Mouse (Mus musculus) WW6 (cell line): Measurements from ENCODE around the gene Ugt1a10.
"Not testable (repeated sequence)": the region's sequence is repeated elsewhere in the genome, so short reads cannot be mapped to it uniquely, and the experiment has no call there.

Experiments
- DNase-seq: peaks from one replicate; pipeline ENCODE4 v3.0.0-alpha.2; 2013; ENCODE audit warnings: low read depth, low spot score

Ugt1a10 gene

GRCm38 (mm10) chr1:88214462-88214952, 159.3 kb downstream of the Ugt1a10 start:
- DNase-seq, result no peak

- DNase-seq, result no peak
Observed at GRCm38 (mm10) chr1:88215466-88216380, 160.5 kb downstream of the Ugt1a10 start.

GRCm38 (mm10) chr1:88216551-88216950, 161.4 kb downstream of the Ugt1a10 start:
- no peak for DNase-seq

GRCm38 (mm10) chr1:88217144-88217543, 162.0 kb downstream of the Ugt1a10 start:
- no peak for DNase-seq

GRCm38 (mm10) chr1:88217576-88217975, 162.4 kb downstream of the Ugt1a10 start:
- peak; percentile 4 for DNase-seq

- peak; percentile 5 for DNase-seq
Observed at GRCm38 (mm10) chr1:88218051-88218450, 162.9 kb downstream of the Ugt1a10 start.

GRCm38 (mm10) chr1:88218591-88218990, 163.4 kb downstream of the Ugt1a10 start:
- no peak for DNase-seq

GRCm38 (mm10) chr1:88219054-88219453, 163.9 kb downstream of the Ugt1a10 start:
- no peak for DNase-seq

- no peak for DNase-seq
Observed at GRCm38 (mm10) chr1:88220336-88220735, 165.1 kb downstream of the Ugt1a10 start.

- DNase-seq, result no peak
Observed at GRCm38 (mm10) chr1:88222216-88222615, 167.0 kb downstream of the Ugt1a10 start.

GRCm38 (mm10) chr1:88223011-88223515, 167.9 kb downstream of the Ugt1a10 start:
- not testable (repeated sequence) for DNase-seq

- DNase-seq, result no peak
Observed at GRCm38 (mm10) chr1:88223591-88223990, 168.4 kb downstream of the Ugt1a10 start.

GRCm38 (mm10) chr1:88224029-88224776, 169.0 kb downstream of the Ugt1a10 start:
- no peak for DNase-seq

GRCm38 (mm10) chr1:88225301-88225700, 170.1 kb downstream of the Ugt1a10 start:
- DNase-seq, result not testable (repeated sequence)

- DNase-seq, result no peak
Observed at GRCm38 (mm10) chr1:88225741-88226140, 170.6 kb downstream of the Ugt1a10 start.

GRCm38 (mm10) chr1:88226670-88227379, 171.6 kb downstream of the Ugt1a10 start, which contains the start of gene Mroh2a:
Mroh2a (plus strand) TSS chr1:88226986.
- no peak for DNase-seq

- DNase-seq, result no peak
Observed at GRCm38 (mm10) chr1:88227482-88227881, 172.3 kb downstream of the Ugt1a10 start.

GRCm38 (mm10) chr1:88228121-88228520, 172.9 kb downstream of the Ugt1a10 start:
- no peak for DNase-seq

GRCm38 (mm10) chr1:88229566-88229965, 174.4 kb downstream of the Ugt1a10 start:
- no peak for DNase-seq

GRCm38 (mm10) chr1:88229986-88230385, 174.8 kb downstream of the Ugt1a10 start:
- no peak for DNase-seq

GRCm38 (mm10) chr1:88230421-88230820, 175.2 kb downstream of the Ugt1a10 start:
- DNase-seq, result no peak
